Mouse (Mus musculus) left cerebral cortex, postnatal 14 days (tissue): Measurements from ENCODE around the gene Pou1f1. TPM values are rescaled to one million over a fixed set of nuclear protein-coding genes. Genes with fewer than 3 reads are reported as not detected.
A peak's percentile ranks its signal among the peaks of the same experiment; 100 is the strongest.

Source experiments
- DNase-seq, 2 experiments: peaks; one replicate each; pipeline ENCODE4 v3.0.0; 2021 to 2022; ENCODE audit warnings: low spot score in 2 of 2, mixed read lengths in 1 of 2
- intact Hi-C: fragments of 180-260 bp; cut with DNase I; formaldehyde crosslinking; loops from one replicate; pipeline ENCODE4 v1.15.1; 2025
- long read RNA-seq, 2 experiments: library from polyadenylated mRNA; stranded (forward); transcript quantifications; one replicate each; pipeline ENCODE4 v2.0.0; 2021
- total RNA-seq, 2 experiments: library from RNA; stranded (reverse); gene quantifications; 2 replicates each; pipeline ENCODE4 v1.2.3; 2021

The Pou1f1 gene
- total RNA-seq = not detected
- long read RNA-seq, experiment 1 = 0 reads
- long read RNA-seq, experiment 2 = 0 reads

DNA sequence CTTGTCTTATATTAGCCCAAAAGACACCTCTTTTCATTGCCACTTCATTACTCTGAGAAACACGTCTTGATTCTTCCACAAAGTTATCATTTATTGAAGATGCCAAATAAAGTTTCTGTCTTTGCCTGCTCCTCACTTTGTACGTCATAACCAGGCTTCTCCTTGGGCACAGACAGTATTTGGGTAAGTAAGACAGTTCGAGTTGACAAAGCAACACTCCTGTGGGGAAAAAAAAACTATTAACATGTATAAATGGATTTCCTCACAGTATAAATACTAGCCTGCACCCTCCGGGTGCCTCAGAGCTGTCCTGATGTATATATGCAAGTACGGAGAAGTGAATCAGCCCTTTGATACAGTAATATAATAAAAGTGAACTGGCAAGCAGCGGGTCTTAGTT lies at the start of gene Pou1f1:
Pou1f1 (plus strand) TSS at position 301 of the 400 bp plus-strand sequence.
- DNase-seq = no peak
- intact Hi-C loops = no loop called here

GRCm38 (mm10) chr16:65470650-65471049 lies 49.7 kb upstream of the Pou1f1 start:
- intact Hi-C loops = loop anchor here (2.0 to 5.0 kb wide), 2 partner anchors 58 to 98 kb away; no protein-coding TSS in a partner anchor
- DNase-seq = no peak

DNA sequence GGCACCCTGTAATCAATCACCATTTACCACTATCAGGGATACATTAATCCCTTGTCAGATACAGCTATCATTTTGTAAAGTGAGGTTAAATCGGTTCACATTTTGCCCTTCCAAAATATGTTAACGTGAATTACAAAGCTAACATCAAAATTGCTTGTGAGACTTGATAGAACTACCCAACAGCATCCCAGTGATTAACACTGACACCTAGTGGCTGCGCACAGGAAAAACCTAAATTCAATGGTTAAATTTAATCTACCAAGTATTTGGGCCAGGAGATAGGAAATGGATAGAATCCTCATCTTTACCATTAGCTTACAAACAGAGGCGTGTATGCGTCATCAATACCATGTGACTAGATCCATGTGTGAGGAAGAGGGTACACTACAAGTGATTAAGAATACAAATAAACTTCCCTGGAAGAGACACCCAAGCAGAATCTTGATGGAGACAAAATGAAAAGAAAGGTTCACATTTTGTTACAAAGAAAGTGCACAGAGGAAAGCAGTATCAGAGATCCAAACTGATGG lies 47.8 kb upstream of the Pou1f1 start:
- intact Hi-C loops = loop anchor here (5.0 kb wide), 1 partner anchor 100 kb away; no protein-coding TSS in a partner anchor
- peak; percentile 23 to 33 for DNase-seq

- no peak for DNase-seq
- intact Hi-C loops = no loop called here
Measured at GRCm38 (mm10) chr16:65485726-65486125, 34.6 kb upstream of the Pou1f1 start.

GRCm38 (mm10) chr16:65496030-65496429 lies 24.3 kb upstream of the Pou1f1 start:
- intact Hi-C loops = loop anchor here (2.0 to 10.0 kb wide), 2 partner anchors 593 to 741 kb away; no protein-coding TSS in a partner anchor
- no peak for DNase-seq

DNA sequence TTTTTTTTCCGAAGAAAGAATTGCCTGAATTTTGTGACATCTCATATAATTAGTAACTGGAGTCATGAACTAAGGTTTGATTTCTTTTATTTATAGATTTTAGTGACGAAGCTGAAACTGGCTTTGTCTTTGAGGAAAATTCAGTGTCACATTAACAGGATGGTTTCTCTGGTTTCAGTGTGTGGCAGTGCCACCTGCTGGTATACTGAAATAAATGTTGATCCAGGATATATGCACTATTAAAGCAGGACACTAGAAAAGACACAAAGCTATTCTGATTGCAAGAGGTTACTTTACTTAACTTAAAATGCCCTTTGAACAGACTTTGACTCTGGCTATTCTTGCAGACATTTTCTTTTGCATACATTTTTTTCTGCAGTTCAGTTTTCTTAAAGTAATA lies 23.3 kb upstream of the Pou1f1 start:
- peak; percentile 48 to 72 for DNase-seq
- intact Hi-C loops = loop anchor here (2.0 to 10.0 kb wide), 2 partner anchors 594 to 742 kb away; no protein-coding TSS in a partner anchor

DNA sequence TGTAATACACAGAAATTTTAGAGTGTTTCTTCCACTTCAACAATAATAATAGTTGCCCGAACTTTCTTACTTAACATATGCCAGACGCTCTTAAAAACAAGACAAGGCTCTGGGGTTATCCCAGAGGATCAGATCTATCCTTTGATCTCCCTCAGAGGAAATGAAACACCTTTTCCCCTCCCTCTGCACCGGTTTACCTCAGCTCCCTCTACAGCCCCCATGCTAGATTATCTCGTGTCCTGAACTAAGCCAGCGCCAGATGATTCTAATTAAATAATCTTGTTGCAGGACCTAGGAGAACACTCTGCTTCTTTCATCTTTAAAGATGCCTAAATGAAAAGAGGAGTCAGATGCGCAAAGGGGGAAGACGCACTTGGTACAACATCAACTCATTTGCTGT lies 6.1 kb upstream of the Pou1f1 start:
- DNase-seq = no peak
- intact Hi-C loops = no loop called here

- intact Hi-C loops = no loop called here
- DNase-seq = no peak
Measured at GRCm38 (mm10) chr16:65526004-65526403, 5.7 kb downstream of the Pou1f1 start.

GRCm38 (mm10) chr16:65526695-65527094 lies 6.4 kb downstream of the Pou1f1 start:
- DNase-seq = no peak
- intact Hi-C loops = no loop called here

- intact Hi-C loops = no loop called here
- DNase-seq = no peak
Measured at GRCm38 (mm10) chr16:65529589-65529988, 9.3 kb downstream of the Pou1f1 start.

- intact Hi-C loops = loop anchor here (10.0 kb wide), 1 partner anchor 777 kb away; no protein-coding TSS in a partner anchor
- DNase-seq = peak; percentile 79 to 83
Measured at GRCm38 (mm10) chr16:65531663-65532062, 11.4 kb downstream of the Pou1f1 start.

- DNase-seq = peak; percentile 79
- intact Hi-C loops = loop anchor here (10.0 kb wide), 1 partner anchor 779 kb away; no protein-coding TSS in a partner anchor
Measured at GRCm38 (mm10) chr16:65533315-65533999, 13.1 kb downstream of the Pou1f1 start.

GRCm38 (mm10) chr16:65543676-65544293 lies 23.5 kb downstream of the Pou1f1 start:
- no peak for DNase-seq

DNA sequence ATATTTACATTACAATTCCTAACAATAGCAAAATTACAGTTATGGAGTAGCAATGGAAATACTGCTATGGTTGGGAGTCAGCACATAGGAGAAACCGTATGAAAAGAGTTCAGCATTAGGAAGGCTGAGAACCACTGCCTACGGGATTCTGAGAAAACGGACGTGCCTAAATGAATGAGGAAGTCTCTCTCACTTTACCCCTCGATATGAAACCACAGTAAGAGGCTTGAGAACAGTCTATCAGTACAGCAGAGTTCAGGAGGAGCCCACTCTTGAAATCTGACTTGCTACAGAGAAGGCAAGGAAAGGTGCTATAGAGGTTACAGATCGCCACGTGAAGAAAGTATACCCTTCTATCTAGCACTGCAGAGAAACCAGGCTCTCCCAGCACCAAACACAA lies 28.6 kb downstream of the Pou1f1 start:
- no peak for DNase-seq
- intact Hi-C loops = no loop called here

More at GRCm38 (mm10) chr16:65543676-65544293, 23.5 kb downstream of the Pou1f1 start:
- intact Hi-C loops = no loop called here

DNA sequence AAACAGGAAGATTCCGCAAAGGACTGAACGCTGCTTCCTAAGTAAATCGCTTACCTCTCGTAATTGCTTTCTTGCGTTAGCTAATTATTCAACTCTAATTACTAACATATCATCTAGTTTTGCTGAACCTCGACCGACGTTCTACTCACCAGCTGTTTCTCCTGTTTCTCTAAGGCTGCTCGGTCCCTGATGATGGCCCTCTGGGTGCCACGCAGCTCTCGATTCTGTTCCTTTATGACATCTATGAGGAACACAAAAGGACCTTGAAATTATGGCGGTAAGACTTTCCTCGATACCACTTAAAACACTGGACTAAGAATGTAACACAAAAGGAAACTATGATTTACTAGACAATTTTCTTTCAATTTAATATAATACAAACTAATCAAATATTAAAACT lies 30.5 kb downstream of the Pou1f1 start:
- DNase-seq = no peak
- intact Hi-C loops = no loop called here

GRCm38 (mm10) chr16:65554267-65554666 lies 34.0 kb downstream of the Pou1f1 start:
- DNase-seq = no peak
- intact Hi-C loops = no loop called here

- intact Hi-C loops = no loop called here
- DNase-seq = no peak
Measured at GRCm38 (mm10) chr16:65557369-65557768, 37.1 kb downstream of the Pou1f1 start.

DNA sequence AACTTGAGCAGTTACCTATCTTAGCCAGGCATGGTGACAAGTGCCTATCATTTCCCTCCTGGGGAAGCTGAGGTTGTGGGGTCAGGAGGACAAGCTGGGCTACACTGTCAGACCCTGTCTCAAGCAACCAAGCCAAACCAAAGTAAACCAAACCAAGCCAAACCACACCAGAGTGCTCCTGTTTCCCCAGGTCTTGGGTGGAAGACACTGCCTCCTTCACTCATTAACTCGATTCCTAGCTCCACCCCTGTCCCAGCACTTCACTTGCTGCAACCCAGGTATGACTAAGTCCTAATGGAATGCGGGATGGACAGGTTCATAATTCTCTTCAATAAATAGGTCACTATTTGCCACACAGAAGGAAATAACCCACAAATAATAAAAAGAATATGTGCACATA lies 39.3 kb downstream of the Pou1f1 start:
- intact Hi-C loops = no loop called here

DNA sequence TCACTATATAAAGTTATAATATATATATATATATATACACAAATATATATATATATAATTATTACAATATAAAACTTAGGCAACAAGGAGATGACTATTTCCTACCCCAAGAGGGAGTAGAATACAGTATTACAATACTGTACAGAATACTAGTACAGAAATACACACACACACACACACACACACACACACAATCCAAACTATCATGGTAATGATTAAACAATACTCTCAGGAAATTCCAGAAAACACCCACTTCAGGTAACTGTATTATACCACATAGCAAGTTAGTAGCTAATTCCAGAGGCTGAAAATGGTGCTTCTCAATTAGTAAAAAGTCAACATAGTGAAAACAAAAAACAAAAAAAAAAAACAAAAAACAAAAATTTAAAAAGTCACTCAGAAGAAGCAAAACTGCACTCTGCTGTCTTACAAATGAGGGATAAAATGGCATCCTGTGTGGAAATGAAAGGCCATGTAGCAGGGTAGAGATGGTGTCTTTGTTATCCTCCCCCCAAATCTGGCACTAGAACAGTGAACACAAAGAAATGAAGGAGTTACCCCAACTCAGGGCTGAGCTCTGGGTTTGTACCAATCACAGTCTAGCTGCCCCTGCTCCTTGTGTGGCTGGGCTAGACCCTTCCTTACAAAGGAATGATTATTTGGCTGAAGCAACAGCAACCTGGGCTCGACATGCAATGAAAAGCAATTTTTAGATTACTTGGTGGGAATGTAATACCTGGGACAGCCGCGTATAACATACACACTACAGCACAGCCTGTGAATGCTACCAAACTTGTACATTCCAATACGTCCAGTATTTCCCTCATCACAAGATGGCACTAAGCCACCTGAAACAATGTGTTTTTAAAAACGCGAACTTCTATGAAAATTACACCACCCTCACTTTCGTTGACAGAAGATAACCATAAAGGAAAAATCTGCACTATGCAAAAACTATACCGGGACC lies 41.0 kb downstream of the Pou1f1 start:
- DNase-seq = peak in 1 of 2 experiments; percentile 18
- intact Hi-C loops = no loop called here

More for the DNA sequence above, 39.3 kb downstream of the Pou1f1 start:
- no peak for DNase-seq
